Mouse (Mus musculus) intestine, embryonic 14.5 days (tissue): ENCODE results near the gene Btnl10. TPM values are rescaled to one million over a fixed set of nuclear protein-coding genes. Genes with fewer than 3 reads are reported as not detected.

ENCODE experiments used
- ATAC-seq: fragments of 200-750 bp; cut with Nextera tagmentation; replicated peaks from 2 replicates; pipeline ENCODE4 v1.8.0; 2017; ENCODE audit warnings: low read depth, moderate number of reproducible peaks, moderate TSS enrichment, moderate library complexity; ENCODE audit not compliant: low FRiP score, low TSS enrichment
- DNase-seq: peaks from one replicate; pipeline ENCODE4 v3.0.0-alpha.2; 2018; ENCODE audit warnings: low spot score
- H3K27ac ChIP-seq: fragments of 300-500 bp; sonication (generic); 2 replicates; pipeline ENCODE4 v1.5.1; 2014; ENCODE audit warnings: low read depth, mild to moderate bottlenecking, control low read depth
- H3K27me3 ChIP-seq: fragments of 300-500 bp; sonication (generic); replicated peaks from 2 replicates; pipeline ENCODE4 v1.6.1; 2014; ENCODE audit warnings: low read length, control low read depth; ENCODE audit not compliant: control insufficient read depth, insufficient read depth
- H3K36me3 ChIP-seq: fragments of 300-500 bp; sonication (generic); 2 replicates; pipeline ENCODE4 v1.6.1; 2014; ENCODE audit warnings: low read length, control low read depth; ENCODE audit not compliant: control insufficient read depth, insufficient read depth
- H3K4me1 ChIP-seq: fragments of 300-500 bp; sonication (generic); replicated peaks from 2 replicates; pipeline ENCODE4 v1.6.1; 2014; ENCODE audit warnings: low read length, control low read depth, mixed read lengths; ENCODE audit not compliant: control insufficient read depth, insufficient read depth
- H3K4me2 ChIP-seq: fragments of 300-500 bp; sonication (generic); 2 replicates; pipeline ENCODE4 v1.6.1; 2014; ENCODE audit warnings: low read length
- H3K4me3 ChIP-seq: fragments of 300-500 bp; sonication (generic); 2 replicates; pipeline ENCODE4 v1.5.1; 2014; ENCODE audit warnings: low read depth, low read length, control low read depth, mixed read lengths
- H3K9ac ChIP-seq: fragments of 300-500 bp; sonication (generic); 2 replicates; pipeline ENCODE4 v1.6.1; 2014; ENCODE audit warnings: mild to moderate bottlenecking, low read length
- H3K9me3 ChIP-seq: fragments of 300-500 bp; sonication (generic); 2 replicates; pipeline ENCODE4 v1.6.1; 2016; ENCODE audit warnings: low read length, control low read depth; ENCODE audit not compliant: control insufficient read depth
- WGBS: fragments of 180-500 bp; shearing (Covaris S2); extraction: QIAGEN DNeasy Blood & Tissue Kit; methylation state at CpG from one replicate; pipeline ENCODE4 v1.1.7; 2014; 5-methylcytosine and 5-hydroxymethylcytosine counted together
- microRNA-seq: library from miRNA; unstranded; fragments of <30 nt; microRNA quantifications from one replicate; pipeline ENCODE4, GENCODE M21; 2016
- polyA plus RNA-seq: library from polyadenylated mRNA; unstranded; fragments of >200 nt; fragmentation: Nextera tagmentation; extraction: Ambion mirVana; gene quantifications from 2 replicates; pipeline ENCODE4 v1.2.1, GENCODE M21; 2014

The Btnl10 gene
- polyA plus RNA-seq, 1 experiment from 2014 or later = 0.05 TPM

DNA sequence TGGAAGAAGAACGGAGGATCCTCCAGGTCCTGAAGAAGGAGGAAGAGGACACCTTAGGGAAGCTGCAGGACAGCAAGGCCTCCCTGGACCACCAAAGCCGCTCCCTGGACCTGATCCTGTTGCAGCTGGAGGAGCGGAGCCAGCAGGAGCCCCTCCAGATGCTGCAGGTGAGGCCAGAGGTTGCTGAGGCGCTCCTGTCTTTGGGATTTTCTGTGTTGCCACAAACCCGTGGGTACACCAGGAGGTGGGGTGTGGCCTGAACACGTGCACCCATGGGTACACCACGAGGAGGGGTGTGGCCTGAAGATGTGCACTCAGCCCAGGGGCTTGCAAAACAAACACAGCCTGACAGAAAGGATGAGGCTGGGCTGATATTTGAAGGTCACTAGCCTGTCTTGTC, 50.8 kb downstream of the Btnl10 start:
- Histone ChIP-seq H3K36me3 (peaks cover 15% of the 10 kb centered on the region), H3K4me3 (no peak overlapping the region), H3K9ac (no peak overlapping the region), H3K27me3 (no peaks in the 10 kb centered on the region), H3K27ac (no peak overlapping the region), H3K4me2 (no peak overlapping the region), H3K9me3 (no peaks in the 10 kb centered on the region), H3K4me1 (no peaks in the 10 kb centered on the region; the same call in 1 of the 2 replicates)
- ATAC-seq = no peak
- no peak for DNase-seq
- 79% methylated on average over 7 of the region's 7 CpGs for WGBS

DNA sequence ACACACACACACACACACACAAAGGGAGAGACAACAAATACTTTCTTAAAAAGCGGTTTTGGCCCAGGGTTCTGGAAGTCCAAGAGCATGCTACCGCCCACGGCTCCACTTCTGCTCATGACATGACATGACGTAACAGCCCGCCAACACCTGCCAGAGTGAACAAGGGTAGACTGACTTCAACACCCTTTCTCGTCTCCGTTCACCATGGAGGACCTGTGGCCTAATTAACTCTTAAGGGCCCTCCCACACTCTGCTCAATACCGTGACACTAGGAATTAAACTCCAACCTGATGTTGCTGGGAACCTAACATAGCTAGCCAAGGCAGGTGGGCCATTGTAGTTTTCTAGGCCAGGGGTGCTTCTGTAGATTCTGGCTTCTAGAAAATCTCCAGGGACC, 51.3 kb downstream of the Btnl10 start:
- no peak for ATAC-seq
- Histone ChIP-seq H3K4me3 (no peak overlapping the region), H3K36me3 (peaks cover 15% of the 10 kb centered on the region), H3K9me3 (no peaks in the 10 kb centered on the region), H3K27me3 (no peaks in the 10 kb centered on the region), H3K4me2 (no peak overlapping the region), H3K27ac (peak overlapping the region; percentile 38; the same call in 1 of the 2 replicates), H3K9ac (no peak overlapping the region), H3K4me1 (no peaks in the 10 kb centered on the region; the same call in 1 of the 2 replicates)
- no peak for DNase-seq
- WGBS = 81% methylated on average over 8 of the region's 8 CpGs

DNA sequence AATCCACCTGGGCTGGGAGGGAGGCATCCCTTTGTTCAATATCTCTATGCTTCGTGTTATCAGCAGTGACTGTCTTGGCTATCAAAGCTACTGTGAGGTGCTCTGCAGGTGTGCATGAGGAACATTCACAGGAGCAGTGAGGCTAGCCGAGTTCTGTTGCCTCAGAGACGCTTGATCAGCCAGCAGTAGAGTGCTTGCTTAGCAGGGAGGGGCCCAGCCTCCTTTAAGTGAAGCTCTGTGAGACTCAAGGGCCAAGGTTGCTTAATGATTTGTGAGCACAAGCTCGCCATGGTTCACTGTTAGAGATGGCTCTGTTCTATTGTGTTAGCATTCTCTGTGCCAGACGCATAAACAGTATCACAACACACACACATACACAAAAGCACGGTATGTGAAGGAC, 52.0 kb downstream of the Btnl10 start:
- H3K4me2 ChIP-seq = no peak overlapping the region
- H3K9me3 ChIP-seq = no peaks in the 10 kb centered on the region
- H3K4me1 ChIP-seq = no peaks in the 10 kb centered on the region; the same call in 1 of the 2 replicates
- no peak overlapping the region for H3K27ac ChIP-seq
- H3K9ac ChIP-seq = no peak overlapping the region
- peaks cover 15% of the 10 kb centered on the region for H3K36me3 ChIP-seq
- H3K27me3 ChIP-seq = no peaks in the 10 kb centered on the region
- ATAC-seq (peak; percentile 59; the same call in 1 of the 2 replicates), DNase-seq (no peak)
- no peak overlapping the region for H3K4me3 ChIP-seq
- WGBS = 57% methylated on average over 6 of the region's 6 CpGs

DNA sequence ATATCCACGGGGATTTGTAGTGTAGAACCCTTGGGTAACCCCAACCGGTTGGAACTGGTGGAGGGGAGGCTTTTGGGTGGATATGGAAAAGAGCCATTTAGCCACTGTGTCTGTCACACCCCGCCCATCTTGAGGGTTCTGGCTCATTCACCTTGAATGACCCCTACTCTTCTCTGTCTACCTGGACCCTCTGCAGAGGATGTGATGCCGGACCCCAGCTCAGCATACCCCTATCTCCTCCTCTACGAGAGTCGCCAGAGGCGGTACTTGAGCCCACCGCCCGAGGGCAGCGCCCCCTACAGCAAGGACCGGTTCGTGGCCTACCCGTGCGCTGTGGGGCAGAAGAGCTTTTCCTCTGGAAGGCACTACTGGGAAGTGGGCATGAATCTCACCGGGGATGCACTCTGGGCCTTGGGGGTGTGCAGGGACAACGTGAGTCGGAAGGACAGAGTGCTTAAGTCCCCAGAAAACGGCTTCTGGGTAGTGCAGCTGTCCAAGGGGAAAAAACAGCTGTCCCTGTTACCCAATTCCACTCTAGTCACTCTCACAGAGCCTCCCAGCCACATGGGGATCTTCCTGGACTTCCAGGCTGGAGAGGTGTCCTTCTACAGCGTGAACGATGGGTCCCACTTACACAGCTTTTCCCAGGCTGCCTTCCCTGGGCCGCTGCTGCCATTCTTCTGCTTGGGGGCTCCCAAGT, 53.3 kb downstream of the Btnl10 start:
- no peak overlapping the region for H3K9ac ChIP-seq
- ATAC-seq = no peak
- H3K4me2 ChIP-seq = no peak overlapping the region
- WGBS = 87% methylated on average over 21 of the region's 21 CpGs
- DNase-seq = no peak
- no peak overlapping the region for H3K4me3 ChIP-seq
- no peaks in the 10 kb centered on the region for H3K27me3 ChIP-seq
- no peaks in the 10 kb centered on the region for H3K9me3 ChIP-seq
- no peaks in the 10 kb centered on the region; the same call in 1 of the 2 replicates for H3K4me1 ChIP-seq
- no peak overlapping the region for H3K27ac ChIP-seq
- peaks cover 19% of the 10 kb centered on the region for H3K36me3 ChIP-seq

DNA sequence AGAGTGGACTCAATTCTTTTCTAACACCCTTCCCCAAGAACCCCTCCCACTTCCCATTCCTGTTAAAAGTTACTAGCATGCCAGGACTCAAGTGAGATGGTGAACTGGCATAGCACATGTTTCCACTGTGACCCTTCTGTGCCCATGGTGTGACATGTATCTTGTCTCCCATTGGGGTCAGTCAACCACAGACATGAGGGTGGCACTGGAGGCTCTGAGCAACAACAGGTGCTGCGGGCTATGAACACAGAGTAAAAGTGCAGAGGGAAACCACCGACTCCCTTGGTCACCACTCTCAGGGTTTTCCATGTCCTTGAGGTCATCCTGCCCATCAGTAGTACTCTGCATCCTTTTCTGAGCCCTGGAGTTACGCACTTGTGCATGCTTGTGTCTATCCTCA, 54.1 kb downstream of the Btnl10 start:
- no peak overlapping the region for H3K27ac ChIP-seq
- H3K4me3 ChIP-seq = no peak overlapping the region
- no peaks in the 10 kb centered on the region for H3K27me3 ChIP-seq
- ATAC-seq (no peak), DNase-seq (no peak)
- no peaks in the 10 kb centered on the region for H3K9me3 ChIP-seq
- H3K4me2 ChIP-seq = no peak overlapping the region
- WGBS = 92% methylated on average over 3 of the region's 3 CpGs
- H3K9ac ChIP-seq = no peak overlapping the region
- peaks cover under 1% of the 10 kb centered on the region; the same call in 1 of the 2 replicates for H3K4me1 ChIP-seq
- peaks cover 19% of the 10 kb centered on the region for H3K36me3 ChIP-seq

DNA sequence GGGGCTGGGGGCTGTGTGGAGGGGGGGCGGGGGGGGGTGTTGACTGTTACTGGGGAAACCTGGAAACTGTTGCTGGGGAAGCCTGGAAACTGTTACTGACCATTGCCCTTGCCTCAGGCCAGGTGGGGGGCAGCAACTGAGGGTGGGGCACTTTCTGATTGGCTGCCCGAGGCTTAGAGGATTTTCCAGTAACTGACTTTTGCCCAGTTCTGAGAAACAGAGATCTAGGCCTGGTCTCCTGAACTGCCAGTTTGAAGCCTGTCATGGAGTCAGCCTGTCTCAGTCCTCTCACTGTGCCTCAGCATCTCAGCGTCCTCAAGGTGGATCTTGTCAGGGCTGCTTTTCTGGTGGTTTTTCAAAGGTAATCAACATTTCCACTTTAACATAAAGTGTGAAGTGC, 56.7 kb downstream of the Btnl10 start:
- Histone ChIP-seq H3K4me2 (no peak overlapping the region), H3K9ac (no peak overlapping the region), H3K9me3 (no peaks in the 10 kb centered on the region), H3K4me1 (peaks cover 12% of the 10 kb centered on the region), H3K36me3 (peaks cover 19% of the 10 kb centered on the region), H3K4me3 (no peak overlapping the region), H3K27ac (no peak overlapping the region), H3K27me3 (no peaks in the 10 kb centered on the region)
- ATAC-seq = no peak
- DNase-seq = no peak
- 91% methylated on average over 3 of the region's 3 CpGs for WGBS

Small RNA genes within 50 kb of the gene (microRNA-seq; reads per million reads assigned to microRNA genes)
- gene Gm44313 = not detected

Other genes starting within 250 kb of the Btnl10 start
- gene Olfr320, start 236.8 kb upstream of the Btnl10 start, polyA plus RNA-seq = not detected in 2 replicates
- not detected in 2 replicates for gene Olfr319, start 218.7 kb upstream of the Btnl10 start, polyA plus RNA-seq
- not detected in 2 replicates for gene Olfr318, start 193.9 kb upstream of the Btnl10 start, polyA plus RNA-seq
- gene Olfr317, start 178.7 kb upstream of the Btnl10 start, polyA plus RNA-seq = not detected in 2 replicates
- not detected in 2 replicates for gene Olfr316, start 165.2 kb upstream of the Btnl10 start, polyA plus RNA-seq
- not detected in 2 replicates for gene Olfr315, start 144.7 kb upstream of the Btnl10 start, polyA plus RNA-seq
- not detected in 2 replicates for gene Olfr314, start 135.0 kb upstream of the Btnl10 start, polyA plus RNA-seq
- gene Fam183b, start 115.9 kb upstream of the Btnl10 start, polyA plus RNA-seq = 40.1 and 47.1 TPM in 2 replicates
- not detected in 2 replicates for gene Olfr313, start 102.9 kb upstream of the Btnl10 start, polyA plus RNA-seq
- not detected in 2 replicates for gene Olfr312, start 88.7 kb upstream of the Btnl10 start, polyA plus RNA-seq
- gene Olfr311, start 78.7 kb upstream of the Btnl10 start, polyA plus RNA-seq = not detected in 2 replicates
- gene Gm12258, start 70.8 kb upstream of the Btnl10 start, polyA plus RNA-seq = 9.4 and 10.6 TPM in 2 replicates
- 7.1 and 10.4 TPM in 2 replicates for gene 2810021J22Rik, start 50.7 kb upstream of the Btnl10 start, polyA plus RNA-seq
- gene Zfp39, start 13.7 kb upstream of the Btnl10 start, polyA plus RNA-seq = 6.7 and 7.2 TPM in 2 replicates
- 240 and 258 TPM in 2 replicates for gene Rnf187, start 21.0 kb downstream of the Btnl10 start, polyA plus RNA-seq
- gene Hist3h2ba, start 31.0 kb downstream of the Btnl10 start, polyA plus RNA-seq = 24.9 and 26.3 TPM in 2 replicates
- gene Hist3h2a, start 36.8 kb downstream of the Btnl10 start, polyA plus RNA-seq = 28.7 and 30.3 TPM in 2 replicates
- 0.24 and 0.28 TPM in 2 replicates for gene Trim17, start 36.8 kb downstream of the Btnl10 start, polyA plus RNA-seq
- 16.5 and 19.6 TPM in 2 replicates for gene Trim11, start 60.2 kb downstream of the Btnl10 start, polyA plus RNA-seq
- gene Obscn, start 218.5 kb downstream of the Btnl10 start, polyA plus RNA-seq = 2.0 and 2.2 TPM in 2 replicates
- 2.4 and 3.1 TPM in 2 replicates for gene Iba57, start 245.8 kb downstream of the Btnl10 start, polyA plus RNA-seq